Mouse (Mus musculus) liver, postnatal 0 days (tissue): ENCODE measurements at regions not wholly inside any gene's neighbourhood (a gene's known extent, or its start where the extent isn't known, plus 50 kb on each side); places are given as distances from the start of the nearest gene placed in this dataset.

Source experiments
- CTCF ChIP-seq: sonication (generic); IDR thresholded peaks from 2 replicates; pipeline ENCODE4 v1.5.1; 2016; ENCODE audit warnings: antibody characterized with exemption, low read depth
- EP300 ChIP-seq: IDR thresholded peaks from 2 replicates; pipeline ENCODE4 v1.6.1; 2016; ENCODE audit warnings: antibody characterized with exemption, low read depth, mild to moderate bottlenecking

DNA sequence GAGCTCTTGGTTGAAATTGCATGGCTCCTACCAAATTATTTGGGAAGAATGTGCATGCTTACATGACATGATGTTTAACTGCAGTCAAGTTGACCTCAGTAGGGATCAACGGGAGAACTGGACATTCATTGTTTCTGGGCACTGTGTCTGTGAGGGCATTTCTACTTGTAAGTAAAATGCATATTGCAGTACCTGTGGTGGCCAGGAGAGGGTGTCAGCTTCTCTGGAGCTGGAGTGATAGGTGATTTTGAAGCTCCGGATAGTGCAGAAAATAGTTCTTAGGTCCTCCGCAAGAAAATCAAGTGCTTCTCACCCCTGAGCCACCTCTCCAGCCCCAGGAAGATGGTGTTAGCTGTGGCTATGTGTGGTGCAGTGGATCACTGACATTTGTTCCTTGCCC is 396.7 kb downstream of the Fam19a5 start:
- TF ChIP-seq CTCF = peak; percentile 34
- TF ChIP-seq EP300 = no peak
